Mouse (Mus musculus) embryo, embryonic 11.5 days (tissue): ENCODE results near the gene Ppp1cc.
"Not testable (repeated sequence)": the region's sequence is repeated elsewhere in the genome, so short reads cannot be mapped to it uniquely, and the experiment has no call there.

ENCODE experiments used
- DNase-seq: peaks from one replicate; pipeline ENCODE4 v3.0.0-alpha.2; 2012; ENCODE audit warnings: low read depth, low spot score

The Ppp1cc gene

DNA sequence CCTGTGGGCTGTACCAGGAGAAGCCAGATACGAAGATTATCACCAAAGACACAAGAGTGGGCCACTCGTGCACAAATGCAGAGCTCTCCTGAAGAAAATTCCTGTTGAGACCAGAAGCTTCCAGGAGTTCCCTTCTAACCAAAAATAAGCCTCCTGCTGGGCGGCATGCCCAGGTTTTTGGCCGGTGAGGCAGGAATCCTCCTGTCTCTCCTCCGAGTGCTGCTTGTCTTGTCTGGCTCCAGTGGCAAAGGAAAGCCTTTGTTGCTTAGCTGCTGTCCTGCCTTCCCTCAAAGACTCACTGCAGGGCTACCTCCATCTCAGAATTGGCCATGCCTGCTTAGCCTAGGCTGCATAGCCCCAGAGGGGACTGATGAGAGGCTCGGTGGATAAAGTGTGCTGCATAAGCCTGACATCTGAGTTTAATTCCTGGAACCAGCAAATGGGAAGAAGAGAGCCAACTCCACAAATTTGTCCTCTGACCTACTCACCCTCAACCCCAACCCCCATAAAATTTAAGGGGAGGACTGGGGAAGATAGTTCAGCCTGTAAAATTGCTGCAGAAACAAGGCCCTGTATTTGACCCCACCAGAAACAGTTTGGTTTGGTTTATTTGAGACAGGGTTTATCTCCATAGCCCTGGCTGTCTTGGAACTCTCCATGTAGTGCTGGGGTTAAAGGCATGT is 7.3 kb downstream of the Ppp1cc start:
- no peak for DNase-seq

DNA sequence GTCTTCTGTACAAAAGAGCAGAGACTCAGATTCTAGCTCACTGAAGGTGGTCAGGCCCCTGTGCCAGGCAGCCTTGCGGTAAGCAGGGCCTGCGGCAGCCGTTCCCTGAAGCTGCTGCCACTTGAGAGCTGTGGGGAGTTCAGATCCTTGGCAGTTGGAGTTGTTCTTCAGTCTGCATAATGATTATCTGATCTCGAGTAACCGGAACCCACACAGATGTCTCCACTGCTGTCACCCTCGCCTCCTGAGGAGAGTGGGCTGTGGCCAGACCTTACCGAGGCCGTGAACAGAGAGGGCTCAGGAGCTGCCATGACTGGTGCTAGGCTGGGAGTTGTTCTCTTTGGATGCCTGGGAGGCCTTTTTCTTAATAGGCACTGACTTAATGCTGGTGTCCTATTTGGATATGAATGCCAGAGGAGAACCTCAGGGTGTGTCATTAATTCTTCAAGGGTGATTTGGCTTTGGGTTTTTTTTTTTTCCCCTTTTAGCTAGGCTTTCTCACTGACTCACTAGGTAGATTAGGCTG is 8.6 kb downstream of the Ppp1cc start:
- no peak for DNase-seq

DNA sequence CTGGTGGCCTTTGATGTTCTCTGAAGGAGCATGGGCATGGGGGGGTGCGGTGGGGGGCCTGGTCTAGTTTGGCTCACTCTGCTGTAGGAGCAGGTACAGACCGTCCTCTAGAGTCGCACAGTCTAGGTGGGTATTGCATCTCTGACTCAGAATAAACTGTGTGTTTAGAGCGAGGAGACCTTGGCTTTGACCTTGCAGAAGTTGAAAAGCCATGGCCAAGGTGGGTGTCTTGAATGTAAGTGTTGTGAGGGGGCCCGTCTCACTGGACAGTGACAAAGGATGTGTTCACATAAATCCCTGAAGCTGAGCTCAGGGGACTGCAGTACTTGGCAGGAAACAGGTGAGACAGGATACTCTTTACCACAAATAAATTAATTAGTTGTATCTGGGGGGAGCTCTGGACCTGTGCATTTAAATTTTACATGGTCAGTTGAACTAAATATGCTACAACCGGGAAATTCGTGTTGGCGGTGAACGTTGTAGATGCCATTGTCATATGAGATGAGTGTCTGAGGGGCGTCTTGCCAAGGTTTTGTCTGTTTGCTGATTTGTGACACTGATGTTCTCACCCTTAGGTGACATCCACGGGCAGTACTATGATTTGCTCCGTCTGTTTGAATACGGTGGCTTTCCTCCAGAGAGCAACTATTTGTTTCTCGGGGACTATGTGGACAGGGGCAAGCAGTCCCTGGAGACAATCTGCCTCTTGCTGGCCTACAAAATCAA is 10.4 kb downstream of the Ppp1cc start:
- DNase-seq: no peak

DNA sequence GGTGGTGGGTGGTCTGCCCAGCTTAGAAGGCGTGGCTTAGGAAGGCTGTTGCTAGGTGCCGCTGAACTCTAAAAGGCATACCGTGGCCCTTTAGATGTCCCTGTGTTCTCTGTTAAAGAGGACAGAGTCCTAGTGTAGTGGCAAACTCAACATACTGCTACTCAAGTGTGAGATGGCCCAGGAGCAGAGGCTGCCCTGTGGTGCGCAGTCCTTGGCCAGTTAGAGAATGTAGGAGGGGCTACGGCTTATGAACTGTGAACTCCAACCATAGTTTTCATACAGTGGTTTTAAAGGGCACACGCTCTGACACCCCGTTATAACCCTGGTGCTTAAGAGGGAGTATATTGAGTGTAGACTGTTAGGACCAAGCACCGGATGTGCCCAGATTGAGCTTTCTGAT is 13.0 kb downstream of the Ppp1cc start:
- DNase-seq: no peak

DNA sequence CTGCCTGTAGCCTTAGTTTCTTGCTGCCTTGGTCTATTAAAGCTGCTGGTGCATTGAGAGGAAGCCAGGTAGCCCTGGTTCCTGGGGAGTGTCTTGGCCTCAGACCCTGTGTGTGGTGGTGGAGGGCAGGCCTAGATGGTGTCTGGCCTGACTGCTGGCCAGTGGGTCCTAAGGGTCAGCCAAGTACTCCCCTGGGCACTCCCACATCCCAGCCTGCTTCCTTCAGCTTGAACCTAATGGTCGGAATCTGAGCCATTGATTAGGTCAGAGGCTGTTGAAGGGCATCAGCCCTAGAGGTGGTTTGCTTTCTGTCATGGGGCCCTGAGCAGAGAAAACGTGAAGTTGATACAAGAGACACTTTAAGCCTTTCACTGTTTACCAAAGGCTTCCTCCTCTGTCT is 17.3 kb downstream of the Ppp1cc start:
- no peak for DNase-seq

DNA sequence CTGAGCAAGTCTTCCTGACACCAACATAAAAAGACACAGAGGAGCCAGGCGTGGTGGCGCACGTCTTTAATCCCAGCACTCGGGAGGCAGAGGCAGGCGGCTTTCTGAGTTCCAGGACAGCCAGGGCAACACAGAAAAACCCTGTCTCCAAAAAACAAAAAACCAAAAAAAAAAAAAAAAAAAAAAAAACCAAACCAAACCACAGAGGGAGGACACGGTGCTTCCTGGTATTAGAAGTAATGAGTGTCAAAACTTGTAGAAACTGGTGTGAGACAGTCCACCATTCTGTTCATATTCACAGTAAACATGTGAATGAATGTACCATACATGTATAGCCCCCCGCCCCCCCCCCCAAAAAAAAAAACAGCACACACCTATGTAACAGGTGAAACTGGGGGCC is 17.9 kb downstream of the Ppp1cc start:
- no peak for DNase-seq

DNA sequence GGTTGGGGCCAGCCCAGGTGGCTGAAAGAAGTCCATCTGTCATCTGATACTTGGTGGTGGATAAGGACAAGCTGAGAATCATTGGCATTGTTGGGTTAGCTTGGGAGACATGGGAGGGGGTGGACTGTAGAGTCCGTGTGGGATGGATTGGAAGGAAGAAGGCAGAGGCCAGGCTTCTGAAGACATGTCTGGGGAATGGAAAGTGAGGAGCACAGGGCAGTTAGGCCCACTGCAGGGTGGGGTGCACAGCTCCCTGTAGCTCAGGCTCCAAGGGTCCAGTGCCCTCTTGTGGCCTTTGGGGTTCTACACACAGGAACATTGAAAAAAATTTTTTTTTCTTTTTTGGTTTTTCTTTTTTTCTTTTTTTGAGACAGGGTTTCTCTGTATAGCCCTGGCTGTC is 18.3 kb downstream of the Ppp1cc start:
- no peak for DNase-seq

DNA sequence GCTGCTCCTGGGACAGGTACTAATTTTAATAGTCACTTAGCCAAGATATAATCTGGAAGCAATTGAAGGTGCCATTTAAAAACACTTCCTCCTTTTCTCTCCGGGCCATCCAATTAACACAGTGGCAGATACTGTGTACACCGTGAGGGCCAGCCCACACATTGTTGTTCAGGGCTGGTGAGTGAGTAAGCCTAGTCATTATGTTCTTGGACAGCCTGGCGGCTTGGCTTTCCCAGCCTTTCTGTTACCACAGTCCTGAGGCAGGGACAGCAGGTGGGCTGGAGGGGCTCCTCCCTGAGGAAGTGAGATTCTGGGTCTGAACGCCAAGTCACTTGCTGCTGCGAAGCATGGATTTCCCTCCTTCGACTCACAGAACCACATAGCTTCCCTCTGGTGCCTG is 21.6 kb downstream of the Ppp1cc start:
- DNase-seq: no peak

DNA sequence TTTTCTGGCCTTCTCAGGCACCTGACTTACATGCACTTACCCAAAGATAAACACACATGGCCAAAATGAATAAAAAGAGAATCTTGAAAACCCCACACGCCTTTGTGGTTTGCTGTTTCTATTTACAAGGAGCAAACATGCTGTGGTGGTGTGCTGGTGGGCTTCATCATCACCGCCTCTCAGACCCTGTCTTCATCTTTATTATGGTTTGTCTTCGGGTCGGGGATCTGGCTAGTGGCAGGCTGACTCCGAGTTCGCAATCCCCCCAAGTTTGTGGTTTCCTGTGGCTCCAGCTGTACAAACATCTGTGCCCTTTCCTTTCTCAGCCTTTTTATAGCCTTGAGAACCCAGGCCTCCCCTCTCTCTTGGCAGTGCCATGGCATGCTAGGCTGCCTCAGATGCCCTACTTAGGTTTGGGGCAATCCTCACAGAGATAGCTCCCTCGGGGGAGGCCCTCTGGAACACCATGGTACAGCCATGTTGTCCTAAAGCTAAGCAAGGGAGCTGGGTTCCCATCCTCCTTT is 26.3 kb downstream of the Ppp1cc start:
- no peak for DNase-seq

DNA sequence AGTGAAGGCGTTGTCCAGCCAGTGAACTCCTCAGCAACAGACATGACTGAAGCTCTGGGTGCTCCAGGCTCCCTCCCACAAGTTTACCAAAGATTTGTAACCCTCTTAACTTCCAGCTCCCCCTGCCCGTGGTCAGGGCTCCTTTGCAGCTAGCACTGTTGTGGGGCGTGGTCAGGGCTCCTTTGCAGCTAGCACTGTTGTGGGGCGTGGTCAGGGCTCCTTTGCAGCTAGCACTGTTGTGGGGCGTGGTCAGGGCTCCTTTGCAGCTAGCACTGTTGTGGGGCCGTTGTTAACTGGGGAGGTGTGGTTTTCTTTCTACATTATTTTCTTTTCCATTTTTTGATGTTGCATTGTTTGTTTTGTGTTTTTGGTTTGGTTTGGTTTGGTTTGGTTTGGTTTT is 26.8 kb downstream of the Ppp1cc start:
- not testable (repeated sequence) for DNase-seq

DNA sequence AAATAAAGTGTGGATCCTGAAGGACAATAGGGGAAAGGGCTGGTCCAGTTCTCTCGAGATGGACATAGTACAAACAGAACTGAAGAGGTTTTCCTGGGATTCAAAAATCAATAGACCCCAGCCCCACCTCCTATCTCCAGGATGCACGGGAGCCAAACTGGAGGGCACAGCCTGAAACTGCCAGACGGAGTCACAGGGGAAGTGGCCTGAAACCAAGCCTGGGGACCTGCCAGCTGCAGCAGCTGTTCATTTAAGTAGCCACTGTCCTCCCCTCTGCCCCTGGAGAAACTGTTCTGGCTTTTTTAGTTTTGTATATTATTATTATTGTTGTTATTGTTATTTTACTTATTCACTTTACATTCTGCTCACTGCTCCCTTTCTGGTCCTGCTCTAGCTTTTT is 31.0 kb downstream of the Ppp1cc start:
- DNase-seq: no peak

DNA sequence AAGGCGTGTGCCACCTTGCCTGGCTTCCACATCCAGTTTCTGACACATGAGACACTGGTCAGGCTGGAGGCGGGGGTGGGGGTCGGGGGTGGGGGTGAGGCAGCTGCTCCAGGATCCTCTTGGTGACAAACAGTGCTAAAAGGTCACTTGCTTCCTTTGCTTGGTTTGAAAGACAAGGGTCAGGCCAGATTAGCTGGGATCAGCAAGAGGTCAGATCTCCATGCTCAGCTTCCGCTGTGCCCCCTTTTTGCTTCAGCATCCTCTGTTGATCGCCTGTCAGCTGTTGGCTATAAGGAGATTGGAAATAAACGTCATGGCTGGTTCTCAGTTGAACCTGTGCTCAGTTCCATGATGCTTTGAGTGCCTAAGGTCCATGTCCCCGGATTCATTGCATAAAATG is 32.4 kb downstream of the Ppp1cc start:
- no peak for DNase-seq

DNA sequence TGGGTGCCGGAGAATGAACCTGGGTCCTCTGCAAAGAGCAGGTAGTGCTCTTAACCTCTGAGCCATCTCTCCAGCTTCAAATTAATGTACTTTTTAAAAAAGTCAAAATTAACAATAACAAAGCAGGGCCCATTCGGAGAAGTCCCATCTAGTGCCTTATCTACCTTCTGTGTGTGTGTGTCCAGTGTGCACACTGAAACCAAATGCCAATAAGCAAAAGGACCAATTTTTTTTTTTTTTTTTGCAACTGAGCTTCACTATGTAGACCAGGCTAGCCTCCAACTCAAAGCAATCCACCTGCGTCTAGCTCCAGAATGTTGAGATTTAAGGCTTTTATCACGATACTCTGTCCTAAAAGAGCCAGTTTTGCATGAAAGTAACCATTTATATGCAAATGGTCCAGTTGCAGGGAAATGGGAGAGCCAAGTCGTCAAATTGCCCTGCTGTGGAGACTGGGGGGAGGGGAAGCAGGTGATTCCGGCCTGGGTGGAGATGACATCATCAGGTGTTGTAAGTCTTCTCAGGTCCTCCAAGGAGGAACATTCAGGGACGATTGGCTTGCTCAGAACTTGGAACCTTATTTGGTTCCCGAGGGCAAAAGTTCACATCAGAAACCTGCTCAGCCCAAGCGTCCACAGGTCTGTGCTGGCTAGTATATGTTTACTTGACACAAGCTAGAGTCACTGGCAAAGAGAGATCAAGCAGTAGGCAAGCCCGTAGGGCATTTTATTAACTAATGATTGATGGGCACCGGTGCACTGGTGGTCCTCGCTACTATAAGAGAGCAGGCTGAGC is 33.4 kb downstream of the Ppp1cc start:
- no peak for DNase-seq

DNA sequence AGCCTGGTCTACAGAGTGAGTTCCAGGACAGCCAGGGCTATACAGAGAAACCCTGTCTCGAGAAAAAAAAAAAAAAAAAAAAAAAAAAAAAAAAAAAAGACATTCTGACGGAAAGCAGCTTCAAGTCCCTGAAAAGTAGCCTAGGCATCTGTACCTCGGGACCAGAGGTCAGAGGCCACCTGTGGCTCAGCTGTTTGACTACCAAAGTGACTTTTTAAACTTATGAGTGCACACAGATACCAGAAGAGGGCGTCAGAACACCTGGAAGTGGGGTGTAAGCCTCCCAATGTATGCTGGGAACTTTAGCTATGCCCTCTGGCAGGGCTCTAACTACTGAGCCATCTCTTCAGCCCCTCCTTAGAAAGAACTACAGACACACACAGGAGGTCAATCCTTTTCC is 34.3 kb downstream of the Ppp1cc start:
- DNase-seq: no peak

DNA sequence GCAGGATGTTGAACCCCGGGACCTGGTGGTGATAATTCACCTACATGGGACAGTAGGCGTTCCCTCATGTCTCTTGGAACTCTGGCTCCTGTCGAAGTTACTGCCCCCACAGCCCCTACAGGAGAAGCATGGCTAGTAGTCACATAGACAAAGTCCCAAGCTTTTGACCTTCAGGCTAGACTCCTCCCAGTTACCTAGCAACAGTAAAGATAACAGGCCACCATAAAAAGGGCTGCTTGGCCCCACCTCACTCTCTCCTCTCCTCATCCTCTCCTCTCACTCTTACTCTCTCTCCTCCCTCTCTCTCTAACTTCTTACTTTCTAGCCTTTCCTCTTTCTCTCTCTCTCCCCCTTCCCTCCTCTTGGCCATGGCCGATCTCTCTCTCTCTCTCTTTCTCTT is 42.8 kb downstream of the Ppp1cc start:
- no peak for DNase-seq

DNA sequence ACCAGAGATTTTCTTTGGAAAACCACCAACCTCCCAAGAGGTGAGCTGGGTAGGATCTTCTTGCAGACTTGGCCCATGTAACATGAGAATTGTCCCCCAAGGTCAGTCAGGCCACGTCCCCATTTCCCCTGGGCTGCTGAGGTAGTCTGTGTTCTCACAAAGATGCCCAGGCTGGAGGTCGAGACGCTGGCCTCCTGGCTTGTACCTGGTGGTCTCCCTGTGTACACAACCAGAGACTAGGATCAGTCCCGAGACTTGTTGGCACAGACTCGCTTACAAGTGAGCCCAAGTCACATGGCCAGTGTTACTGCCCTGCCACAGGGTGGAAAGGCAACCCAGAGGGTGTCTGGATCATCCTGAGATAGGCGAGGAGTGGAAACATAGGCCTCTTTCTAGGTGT is 43.8 kb downstream of the Ppp1cc start:
- no peak for DNase-seq

DNA sequence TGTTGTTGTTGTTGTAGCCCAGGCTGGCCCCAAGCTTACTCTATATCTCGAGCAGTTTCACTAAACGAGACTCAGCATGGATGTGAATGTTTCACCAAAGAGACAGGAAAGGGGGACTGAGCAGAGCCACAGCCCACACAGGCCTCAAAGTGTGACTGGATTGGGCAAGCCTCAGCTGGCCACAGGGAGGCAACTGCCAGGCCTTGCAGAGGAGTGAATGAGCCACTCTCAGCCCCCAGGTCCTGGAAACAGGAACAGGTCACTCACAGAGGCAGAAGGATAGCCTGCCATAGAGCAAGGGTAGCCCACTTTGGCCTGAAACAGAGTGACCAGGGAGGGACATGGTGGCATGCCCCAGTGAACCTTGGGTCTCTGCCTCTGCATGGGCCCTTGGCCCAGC is 46.1 kb downstream of the Ppp1cc start:
- DNase-seq: no peak

DNA sequence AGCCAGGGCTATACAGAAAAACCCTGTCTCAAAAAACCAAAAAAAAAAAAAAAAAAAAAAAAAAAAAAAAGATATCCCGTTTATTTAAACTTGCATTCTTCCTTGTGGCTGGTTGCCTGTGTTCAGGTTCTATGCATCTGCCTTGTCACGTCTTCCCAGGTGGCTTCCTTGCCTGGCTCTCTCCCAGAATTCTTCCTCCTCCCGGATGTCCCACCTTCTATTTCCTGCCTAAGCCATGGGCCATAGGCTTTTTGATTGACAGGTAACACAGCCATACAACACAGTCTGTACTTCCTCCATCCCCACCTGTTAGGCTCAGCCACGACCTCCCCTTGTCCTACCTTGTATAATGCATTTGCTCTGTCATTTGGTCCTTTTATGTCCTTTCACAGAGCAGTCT is 48.4 kb downstream of the Ppp1cc start, which contains the start of gene Hvcn1:
Gene Hvcn1, plus strand, starts transcription at position 330 of the 400 bp plus-strand sequence.
- DNase-seq: no peak

DNA sequence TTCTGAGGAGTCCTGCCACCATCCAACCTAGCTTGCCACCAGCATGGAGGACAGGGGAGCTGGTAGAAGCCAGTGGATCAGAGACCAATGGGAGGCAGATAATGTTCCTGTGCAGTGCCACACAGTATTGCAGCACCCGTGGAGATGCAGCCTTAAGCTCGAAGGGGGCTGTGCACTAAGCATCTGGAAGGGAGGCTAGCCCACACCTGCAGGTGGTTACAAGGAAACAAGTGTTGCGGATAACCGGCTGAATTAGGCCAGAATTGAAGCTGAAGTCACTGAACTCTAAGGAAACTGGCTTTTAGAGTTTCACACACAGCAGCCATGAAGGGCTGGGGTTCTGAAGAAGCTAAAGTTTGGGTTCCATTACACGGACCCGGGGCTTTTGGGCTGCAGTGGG is 50.8 kb downstream of the Ppp1cc start:
- DNase-seq: no peak

DNA sequence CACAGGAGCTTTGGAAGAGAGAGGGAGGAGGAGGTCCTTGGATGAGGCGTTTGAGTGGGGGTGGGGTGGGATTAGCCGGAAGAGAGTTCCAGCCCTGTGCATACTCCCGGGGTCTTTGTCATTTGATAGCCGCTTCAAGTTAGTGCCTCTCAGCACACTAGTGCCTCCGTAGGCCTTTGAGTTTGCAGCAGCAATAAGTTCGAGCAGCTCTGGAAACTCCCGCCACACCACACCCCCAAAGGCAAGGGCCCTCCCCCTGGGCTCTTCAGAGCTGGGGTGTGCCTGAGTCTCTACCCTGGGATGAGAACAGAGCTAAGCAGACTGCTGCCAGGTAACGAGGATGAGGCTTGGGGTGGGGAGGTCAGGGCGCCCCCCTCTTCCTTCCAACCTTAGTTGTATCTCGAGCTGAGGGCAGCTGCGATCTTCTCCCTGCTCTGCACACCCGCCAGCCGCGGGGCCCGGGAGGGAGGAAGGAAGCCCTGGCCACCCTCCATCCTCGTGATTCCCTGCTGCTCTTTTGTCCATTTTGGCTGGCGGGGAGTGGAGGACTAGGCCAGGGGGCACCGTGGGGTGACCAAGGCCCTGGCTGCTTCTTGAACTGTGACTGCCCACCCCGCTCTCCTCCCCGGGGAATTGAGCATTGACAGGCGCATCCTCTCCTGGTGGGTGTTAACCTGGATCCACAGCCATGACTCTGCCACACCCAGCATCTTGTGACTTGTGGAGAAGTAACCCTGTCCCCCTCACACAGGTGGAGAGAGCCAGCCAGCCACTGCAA is 51.7 kb downstream of the Ppp1cc start:
- peak; percentile 48 for DNase-seq

DNA sequence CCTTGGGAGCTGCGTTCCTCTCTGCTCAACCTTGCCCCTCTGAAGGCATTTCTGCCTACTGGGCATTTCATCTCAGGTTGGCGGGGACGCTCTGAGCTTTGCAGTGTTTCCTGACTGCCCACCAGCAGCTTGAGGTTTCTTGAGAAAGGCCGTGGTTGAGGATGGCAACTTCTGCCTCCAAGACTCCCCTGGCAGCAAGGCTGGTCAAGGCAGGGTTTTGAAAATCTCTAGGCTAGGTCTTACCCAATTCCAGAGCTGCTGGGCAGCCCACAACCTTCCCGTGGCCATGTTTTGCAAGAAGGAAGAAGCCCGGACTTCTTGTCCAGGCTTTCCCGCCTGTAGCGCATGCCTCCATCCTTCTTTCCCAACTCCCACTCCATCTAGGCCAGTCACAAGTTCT is 52.8 kb downstream of the Ppp1cc start:
- DNase-seq: no peak
